Mouse (Mus musculus) spleen, postnatal 36 days (tissue): ENCODE data around the gene Tsga13.

Experiments
- DNase-seq, 2 experiments: peaks; one replicate each; pipeline ENCODE4 v3.0.0; 2022; ENCODE audit warnings: low spot score in 2 of 2, mixed read lengths in 1 of 2

The Tsga13 gene

GRCm38 (mm10) chr6:30915473-30915872, at the start of gene Tsga13:
Gene Tsga13 (minus strand): TSS chr6:30915573.
- no peak for DNase-seq

- peak in 1 of 2 experiments; percentile 3 for DNase-seq
These were observed 43.6 kb upstream of the Tsga13 start, which contains the start of gene Klf14 for GRCm38 (mm10) chr6:30958736-30959540. Gene Klf14 (minus strand): TSS chr6:30959078.

DNA sequence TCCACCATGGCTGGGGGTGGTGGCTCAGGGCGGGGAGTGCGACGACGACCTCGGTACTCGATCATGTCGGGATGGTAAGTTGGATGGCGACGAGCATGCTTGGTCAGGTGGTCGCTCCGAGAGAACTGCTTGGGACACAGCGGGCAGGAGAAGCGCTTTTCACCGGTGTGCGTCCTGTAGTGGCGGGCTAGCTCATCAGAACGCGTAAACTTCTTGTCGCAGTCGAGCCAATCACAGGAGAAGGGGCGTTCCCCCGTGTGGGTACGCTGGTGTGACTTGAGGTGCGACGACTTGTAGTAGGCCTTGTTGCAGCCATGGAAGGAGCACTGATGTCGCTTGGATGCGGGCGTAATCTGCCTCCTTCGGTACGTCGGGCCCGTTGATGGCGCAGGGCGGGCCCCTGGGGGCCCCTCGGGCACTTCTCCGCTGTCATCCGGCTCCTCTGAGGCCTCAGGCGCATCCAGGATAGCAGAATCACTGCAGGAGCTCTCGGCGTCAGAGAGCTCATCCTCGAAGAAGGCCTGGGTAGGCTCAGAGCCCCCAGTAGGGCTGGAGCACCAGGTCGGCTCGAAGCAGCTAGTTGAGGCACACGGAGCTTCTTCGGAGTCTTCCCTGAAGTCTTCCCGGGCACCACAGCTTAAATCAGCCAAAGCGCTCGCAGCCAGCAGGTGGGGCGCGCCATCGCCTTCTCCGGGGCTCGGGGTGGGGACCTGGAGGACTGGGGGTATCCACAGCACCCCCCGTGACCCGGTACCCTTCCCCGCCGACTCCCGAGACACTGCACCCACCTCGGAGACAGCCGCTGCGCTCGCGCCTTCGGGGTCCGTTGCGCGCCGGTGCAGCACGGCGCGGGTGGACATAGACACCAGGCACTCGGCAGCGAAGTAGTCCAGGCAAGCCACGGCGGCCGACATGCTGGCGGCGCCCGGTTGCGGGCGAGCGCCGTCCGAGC, 42.7 kb upstream of the Tsga13 start:
- DNase-seq, result no peak

- no peak for DNase-seq
These were observed 23.9 kb upstream of the Tsga13 start for GRCm38 (mm10) chr6:30939264-30939663.

DNA sequence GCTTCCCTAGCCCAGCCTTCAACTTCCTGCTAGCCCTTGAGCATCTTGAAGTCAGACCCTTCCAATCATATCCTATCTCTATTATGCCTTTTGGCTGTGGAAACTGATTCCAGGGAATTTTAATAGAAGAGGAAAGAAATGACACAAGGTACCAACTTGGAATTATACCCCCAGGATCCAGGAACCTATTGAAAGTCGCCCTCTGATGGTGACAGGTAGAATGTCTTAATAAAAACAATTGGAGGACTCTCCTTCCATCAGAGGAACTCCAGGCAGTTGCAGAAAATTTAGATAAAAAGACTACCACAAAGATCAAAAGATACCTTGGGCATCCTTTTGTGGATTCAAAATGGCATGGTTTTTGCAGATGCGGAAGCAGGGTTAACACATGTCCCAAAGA, 7.4 kb upstream of the Tsga13 start:
- DNase-seq, result no peak

DNA sequence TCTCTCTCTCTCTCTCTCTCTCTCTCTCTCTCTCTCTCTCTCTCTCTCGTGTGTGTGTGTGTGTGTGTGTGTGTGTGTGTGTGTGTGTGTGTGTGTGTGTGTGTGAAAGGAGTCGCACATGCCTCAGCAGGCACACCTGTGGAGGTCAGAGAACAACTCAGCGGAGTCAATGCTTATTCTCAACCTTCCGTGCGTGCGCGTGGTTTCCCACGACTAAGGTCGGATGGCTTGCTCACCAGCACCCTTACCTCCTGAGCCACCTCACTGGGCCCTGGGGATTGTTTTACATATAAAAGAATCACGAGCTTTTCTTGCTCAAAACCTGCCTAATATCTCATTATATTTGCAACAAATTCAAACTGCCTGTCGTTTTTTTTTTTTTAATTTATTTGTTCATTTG, 6.5 kb upstream of the Tsga13 start:
- DNase-seq, result peak; percentile 41 to 53

- DNase-seq, result peak; percentile 37 to 41
These were observed 5.7 kb upstream of the Tsga13 start for GRCm38 (mm10) chr6:30920834-30921675.

- DNase-seq, result no peak
These were observed 7.4 kb downstream of the Tsga13 start for GRCm38 (mm10) chr6:30907970-30908369.

DNA sequence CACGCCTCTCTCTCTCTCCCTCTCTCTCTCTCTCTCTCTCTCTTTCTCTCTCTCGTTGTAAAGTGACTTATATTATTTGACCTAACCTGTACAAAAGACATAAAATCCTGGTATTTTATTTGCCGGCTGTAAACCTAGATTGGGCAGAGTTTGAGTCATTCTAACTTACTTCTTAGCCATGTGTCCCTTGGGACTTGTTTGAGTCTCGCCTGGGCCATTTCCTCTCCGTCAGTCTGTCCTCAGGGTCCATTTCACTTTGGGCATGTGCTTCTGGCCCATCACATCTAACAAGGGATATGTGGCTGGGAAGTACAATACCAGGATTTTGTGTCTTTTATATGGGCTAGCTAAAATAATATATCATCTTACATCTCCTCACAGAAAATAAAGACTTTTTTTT, 10.5 kb downstream of the Tsga13 start:
- no peak for DNase-seq

DNA sequence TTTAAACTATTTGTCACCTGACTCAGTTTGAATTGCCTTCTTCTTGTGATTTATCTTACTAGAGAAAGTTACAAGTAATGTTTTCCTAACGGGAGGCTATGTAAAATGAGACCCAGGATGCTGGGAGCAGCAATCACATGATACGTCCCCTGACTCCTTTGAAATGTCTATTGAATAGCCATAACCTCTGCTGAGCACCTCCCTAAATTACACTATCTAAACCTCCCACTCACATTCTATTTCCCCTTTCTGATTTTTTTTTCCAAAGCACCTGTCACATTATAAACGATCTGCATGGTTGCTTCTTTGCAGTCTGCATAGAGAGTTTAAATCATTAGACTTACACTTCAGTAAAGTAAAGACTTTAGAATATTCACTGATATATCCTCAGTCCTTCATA, 11.3 kb downstream of the Tsga13 start:
- DNase-seq, result peak; percentile 14 to 44

DNA sequence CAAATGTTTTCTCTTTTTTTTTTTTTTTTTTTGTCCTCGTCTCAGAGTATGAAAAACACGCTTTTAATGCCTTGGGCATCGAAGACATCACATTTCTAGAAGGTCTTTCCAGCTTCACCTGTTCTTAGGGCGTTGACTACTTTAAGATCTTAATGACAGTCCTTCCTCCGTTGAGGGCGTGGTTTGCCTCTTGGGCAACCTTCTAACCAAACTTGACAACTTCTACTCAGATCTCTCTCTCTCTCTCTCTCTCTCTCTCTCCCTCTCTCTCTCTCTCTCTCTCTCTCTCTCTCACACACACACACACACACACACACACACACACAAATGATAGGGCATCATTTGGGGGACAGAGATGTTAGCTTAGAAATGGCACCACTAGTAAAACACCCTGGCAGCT, 17.9 kb downstream of the Tsga13 start:
- no peak for DNase-seq

DNA sequence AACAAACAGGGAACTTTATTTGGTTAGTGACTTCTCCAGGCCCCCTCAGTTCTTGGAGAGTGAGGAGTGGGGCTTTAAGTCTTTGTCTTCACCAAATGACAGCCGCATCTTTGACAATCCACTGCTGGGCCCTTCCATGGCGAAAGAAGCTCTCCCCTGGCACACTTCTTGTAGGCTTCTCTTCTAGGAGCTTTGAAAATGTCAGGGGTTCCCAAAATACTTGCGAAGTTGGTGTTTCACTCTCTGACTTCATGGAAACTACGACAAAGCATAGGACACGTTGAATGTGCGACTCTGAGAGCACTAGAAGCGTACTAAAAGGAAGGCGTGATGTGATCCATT, 18.4 kb downstream of the Tsga13 start:
- no peak for DNase-seq

DNA sequence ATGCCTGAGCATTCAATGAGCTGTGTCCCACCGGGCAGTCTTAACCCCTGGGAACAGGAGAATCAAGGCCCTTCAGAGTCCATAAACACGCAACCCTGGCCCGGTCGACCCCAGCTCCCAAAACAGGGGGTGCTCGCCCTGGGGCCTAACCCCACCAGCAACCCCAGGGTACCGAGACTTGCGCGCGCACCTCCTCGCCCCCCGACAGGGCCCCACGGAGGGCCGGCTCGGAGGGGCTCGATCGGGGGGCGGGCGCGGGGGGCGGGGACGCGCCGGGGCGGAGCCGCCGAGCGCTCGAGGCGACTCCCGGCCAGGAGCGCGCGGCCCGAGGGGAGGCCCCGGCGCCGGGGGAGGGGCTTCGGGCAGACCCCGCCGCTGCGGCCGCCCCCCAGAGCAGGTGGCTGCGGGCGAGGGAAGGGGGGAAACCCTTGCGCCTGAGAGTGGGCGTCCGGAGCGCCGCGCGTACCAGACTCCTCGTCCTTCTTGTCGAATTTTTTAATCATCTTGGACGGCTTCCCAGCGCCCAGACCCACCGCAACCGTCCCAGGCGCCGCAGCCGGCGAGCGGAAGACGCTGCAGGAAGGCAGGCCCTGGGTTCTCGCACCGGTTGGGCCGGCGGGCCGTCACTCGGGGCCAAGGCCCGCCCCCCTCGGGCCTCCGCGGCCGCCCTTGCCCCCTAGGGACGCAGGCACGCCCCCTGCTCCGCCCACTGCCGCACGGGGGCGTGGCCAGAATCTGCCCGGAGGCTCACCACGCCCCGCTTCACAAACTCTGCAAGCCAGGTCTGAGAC, 19.0 kb downstream of the Tsga13 start, which contains the start of gene Copg2:
Copg2 (minus strand) TSS at position 600 of the 791 bp plus-strand sequence.
- peak; percentile 95 to 96 for DNase-seq

DNA sequence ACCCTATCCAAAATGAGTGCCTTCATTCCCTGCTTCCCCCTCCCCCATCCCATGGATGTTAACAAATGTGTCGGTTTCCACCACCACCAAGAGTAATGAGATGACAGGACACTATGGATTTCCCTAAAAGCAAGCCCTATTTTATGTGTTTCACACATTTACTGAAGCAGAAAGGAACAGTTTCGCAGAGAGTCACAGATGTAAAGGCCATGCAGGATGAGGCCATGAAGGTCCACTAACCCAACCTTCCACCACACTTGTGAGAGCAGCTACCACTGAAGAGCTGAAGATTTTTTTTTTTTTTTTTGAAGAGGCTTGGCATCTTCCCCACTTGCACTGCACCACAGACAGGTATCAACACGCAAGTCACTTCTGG, 19.6 kb downstream of the Tsga13 start:
- DNase-seq, result no peak

GRCm38 (mm10) chr6:30893081-30893480, 22.3 kb downstream of the Tsga13 start:
- no peak for DNase-seq

GRCm38 (mm10) chr6:30891761-30892160, 23.6 kb downstream of the Tsga13 start:
- DNase-seq, result no peak

DNA sequence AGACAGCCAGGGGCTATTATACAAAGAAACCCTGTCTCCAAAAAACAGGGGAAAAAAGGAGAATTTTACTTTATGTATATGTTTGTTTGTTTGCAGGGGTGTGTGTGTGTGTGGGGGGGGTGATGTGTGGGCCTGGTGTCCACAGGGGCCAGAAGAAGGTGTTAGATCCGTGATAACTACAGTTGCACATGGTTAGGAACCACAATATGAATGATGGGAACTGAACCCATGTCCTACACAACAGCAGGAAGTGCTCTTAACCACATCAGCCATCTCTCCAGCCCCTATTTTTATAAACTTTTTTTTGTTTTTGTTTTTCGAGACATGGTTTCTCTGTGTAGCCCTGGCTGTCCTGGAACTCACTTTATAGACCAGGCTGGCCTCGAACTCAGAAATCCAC, 30.5 kb downstream of the Tsga13 start:
- DNase-seq, result no peak

DNA sequence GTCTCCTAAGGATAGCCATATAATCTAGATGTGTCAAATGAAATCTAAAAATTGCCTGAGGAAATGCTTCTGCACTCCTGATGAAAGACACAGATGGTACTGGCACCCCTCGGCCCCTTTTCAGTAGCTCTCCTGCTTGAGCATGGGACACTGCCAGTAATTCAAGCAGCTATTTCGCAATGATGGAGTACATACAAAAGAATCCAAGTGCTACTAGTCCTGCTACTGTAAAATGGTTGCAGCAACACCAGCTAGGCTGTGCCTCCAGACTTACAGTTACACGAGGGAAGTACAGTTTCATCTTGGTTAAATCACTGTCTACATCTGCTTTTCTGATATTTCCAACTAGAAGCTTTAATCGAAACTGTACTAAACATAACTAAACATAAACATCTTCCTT, 31.9 kb downstream of the Tsga13 start:
- DNase-seq, result no peak

- no peak for DNase-seq
These were observed 38.7 kb downstream of the Tsga13 start for GRCm38 (mm10) chr6:30876661-30877060.

DNA sequence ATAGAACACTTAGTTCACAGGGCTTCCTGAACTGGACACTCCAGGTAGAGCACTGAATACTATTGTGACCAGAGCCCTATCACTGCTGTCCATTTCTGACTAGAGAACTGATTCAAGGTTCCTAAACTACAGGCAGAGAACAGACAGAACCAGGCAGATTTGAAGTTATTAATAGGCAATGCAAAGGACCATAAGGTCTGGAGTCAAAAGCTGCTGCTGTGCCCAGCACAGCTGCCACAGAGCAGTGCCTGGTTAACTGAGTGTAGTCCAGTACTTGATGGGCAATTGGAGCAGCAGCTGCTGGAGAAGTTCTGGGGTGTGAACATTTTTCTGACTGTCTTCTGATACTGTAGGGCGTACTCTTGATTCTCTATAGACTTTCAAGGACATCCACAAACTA, 48.9 kb downstream of the Tsga13 start:
- no peak for DNase-seq
